Mouse (Mus musculus) kidney, adult 2 months (tissue): ENCODE data around the gene Tsc1.

Experiments
- CTCF ChIP-seq: fragments of 200-500 bp; conservative IDR thresholded peaks from 2 replicates; pipeline ENCODE4 v1.5.1; 2011; ENCODE audit warnings: low read depth, mild to moderate bottlenecking, control low read depth, low read length, moderate library complexity, mixed read lengths; ENCODE audit not compliant: insufficient read depth, insufficient read length
- POLR2A ChIP-seq: fragments of 200-500 bp; IDR thresholded peaks from one replicate; pipeline ENCODE4 v1.6.1; 2011; ENCODE audit warnings: low read depth, low read length, control low read depth

DNA sequence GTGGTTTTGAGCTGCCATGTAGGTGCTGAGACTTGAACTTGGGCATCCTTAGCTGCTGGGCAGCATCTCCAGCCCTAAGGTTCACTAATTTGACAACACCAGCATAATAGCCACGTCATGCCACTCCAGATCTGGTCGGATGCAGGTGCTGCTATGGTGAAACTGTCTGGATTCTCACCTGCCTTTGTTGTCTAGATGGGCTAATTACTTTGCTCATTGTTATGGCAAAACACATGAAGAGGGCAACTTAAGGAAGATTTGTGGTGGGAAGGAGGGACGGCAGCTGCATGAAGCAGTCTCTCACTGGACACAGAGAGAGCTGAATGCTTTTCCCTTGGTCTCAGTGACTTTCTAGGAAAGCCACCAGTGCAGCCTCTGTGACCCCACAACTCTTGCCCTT, 15.0 kb upstream of the Tsc1 start:
- TF ChIP-seq POLR2A, result no peak
- no peak for TF ChIP-seq CTCF
